Mouse (Mus musculus) Muller cell, postnatal 12 days (primary cell): ENCODE results near the gene Aga.
"Not testable (repeated sequence)": the region's sequence is repeated elsewhere in the genome, so short reads cannot be mapped to it uniquely, and the experiment has no call there.

Experiments used
- DNase-seq: peaks from one replicate; pipeline ENCODE4 v3.0.0-alpha.2; 2015; ENCODE audit errors: inconsistent ontology term

Gene Aga

GRCm38 (mm10) chr8:53511551-53512127 lies at the start of gene Aga:
TSS of gene Aga (plus strand) at chr8:53511727.
- DNase-seq: peak; percentile 93

- DNase-seq: no peak
These were observed 22.5 kb upstream of the Aga start for GRCm38 (mm10) chr8:53489063-53489462.

GRCm38 (mm10) chr8:53496216-53496615 lies 15.3 kb upstream of the Aga start:
- DNase-seq: no peak

- DNase-seq: no peak
These were observed 14.6 kb upstream of the Aga start for GRCm38 (mm10) chr8:53496885-53497326.

- DNase-seq: not testable (repeated sequence)
These were observed 26.5 kb downstream of the Aga start for GRCm38 (mm10) chr8:53538049-53538448.

GRCm38 (mm10) chr8:53539585-53539984 lies 28.1 kb downstream of the Aga start:
- DNase-seq: no peak

- DNase-seq: no peak
These were observed 51.0 kb downstream of the Aga start for GRCm38 (mm10) chr8:53562441-53563040.

GRCm38 (mm10) chr8:53566223-53566622 lies 54.7 kb downstream of the Aga start:
- DNase-seq: no peak
